Mouse (Mus musculus): Measurements from ENCODE around the gene Ctnnbip1. TPM values are rescaled to one million over a fixed set of nuclear protein-coding genes. Genes with fewer than 3 reads are reported as not detected.

Gene Ctnnbip1
- polyA plus RNA-seq, 1 experiment from 2014 or later = 84.6 TPM

- ATAC-seq (ENCODE audit: insufficient number of reproducible peaks, low FRiP score, low TSS enrichment, low read depth) (no peak), DNase-seq (ENCODE audit: low spot score) (no peak)
- H3K4me1 ChIP-seq (ENCODE audit: control insufficient read depth, insufficient read depth, low read length) = peaks cover 6% of the 10 kb centered on the region
- H3K9ac ChIP-seq (ENCODE audit: low read length) = no peak overlapping the region
- no peak overlapping the region for H3K4me2 ChIP-seq (ENCODE audit: low read depth, severe bottlenecking)
- no peak overlapping the region for H3K4me3 ChIP-seq (ENCODE audit: low read depth, low read length)
- no peaks in the 10 kb centered on the region for H3K36me3 ChIP-seq (ENCODE audit: control insufficient read depth, insufficient read depth, low read length)
- H3K9me3 ChIP-seq (ENCODE audit: control insufficient read depth, low read length) = no peaks in the 10 kb centered on the region
- no peak overlapping the region for H3K27ac ChIP-seq (replicated peaks; ENCODE audit: low read depth, low read length)
- 24% methylated on average over 8 of the region's 8 CpGs for WGBS
- no peaks in the 10 kb centered on the region for H3K27me3 ChIP-seq (ENCODE audit: control insufficient read depth, insufficient read depth, low read length)
Observed at GRCm38 (mm10) chr4:149567432-149568026, 49.5 kb downstream of the Ctnnbip1 start.

GRCm38 (mm10) chr4:149568622-149569021 lies 50.6 kb downstream of the Ctnnbip1 start:
- Histone ChIP-seq H3K4me2 (ENCODE audit: low read depth, severe bottlenecking) (no peak overlapping the region), H3K9me3 (ENCODE audit: control insufficient read depth, low read length) (no peaks in the 10 kb centered on the region), H3K9ac (ENCODE audit: low read length) (peak overlapping the region; percentile 27; the same call in 1 of the 2 replicates), H3K36me3 (ENCODE audit: control insufficient read depth, insufficient read depth, low read length) (no peaks in the 10 kb centered on the region), H3K27me3 (ENCODE audit: control insufficient read depth, insufficient read depth, low read length) (no peaks in the 10 kb centered on the region), H3K4me1 (ENCODE audit: control insufficient read depth, insufficient read depth, low read length) (peaks cover 9% of the 10 kb centered on the region), H3K4me3 (ENCODE audit: low read depth, low read length) (no peak overlapping the region), H3K27ac (replicated peaks; ENCODE audit: low read depth, low read length) (no peak overlapping the region)
- DNase-seq (ENCODE audit: low spot score) (no peak), ATAC-seq (ENCODE audit: insufficient number of reproducible peaks, low FRiP score, low TSS enrichment, low read depth) (no peak)
- 52% methylated on average over 6 of the region's 6 CpGs for WGBS

GRCm38 (mm10) chr4:149569781-149570497 lies 51.9 kb downstream of the Ctnnbip1 start:
- Histone ChIP-seq H3K9ac (ENCODE audit: low read length) (no peak overlapping the region), H3K27me3 (ENCODE audit: control insufficient read depth, insufficient read depth, low read length) (no peaks in the 10 kb centered on the region), H3K9me3 (ENCODE audit: control insufficient read depth, low read length) (no peaks in the 10 kb centered on the region), H3K4me3 (ENCODE audit: low read depth, low read length) (no peak overlapping the region), H3K36me3 (ENCODE audit: control insufficient read depth, insufficient read depth, low read length) (no peaks in the 10 kb centered on the region), H3K4me1 (ENCODE audit: control insufficient read depth, insufficient read depth, low read length) (peaks cover 9% of the 10 kb centered on the region), H3K4me2 (ENCODE audit: low read depth, severe bottlenecking) (no peak overlapping the region), H3K27ac (replicated peaks; ENCODE audit: low read depth, low read length) (no peak overlapping the region; the same call in 1 of the 2 replicates)
- DNase-seq (ENCODE audit: low spot score) = no peak
- no peak for ATAC-seq (ENCODE audit: insufficient number of reproducible peaks, low FRiP score, low TSS enrichment, low read depth)
- 91% methylated on average over 6 of the region's 6 CpGs for WGBS

- Histone ChIP-seq H3K4me3 (ENCODE audit: low read depth, low read length) (no peak overlapping the region), H3K27me3 (ENCODE audit: control insufficient read depth, insufficient read depth, low read length) (no peaks in the 10 kb centered on the region), H3K4me1 (ENCODE audit: control insufficient read depth, insufficient read depth, low read length) (peaks cover 9% of the 10 kb centered on the region), H3K27ac (replicated peaks; ENCODE audit: low read depth, low read length) (no peak overlapping the region; the same call in 1 of the 2 replicates), H3K36me3 (ENCODE audit: control insufficient read depth, insufficient read depth, low read length) (no peaks in the 10 kb centered on the region), H3K9ac (ENCODE audit: low read length) (no peak overlapping the region), H3K4me2 (ENCODE audit: low read depth, severe bottlenecking) (no peak overlapping the region), H3K9me3 (ENCODE audit: control insufficient read depth, low read length) (no peaks in the 10 kb centered on the region)
- WGBS = 87% methylated on average over 4 of the region's 4 CpGs
- ATAC-seq (ENCODE audit: insufficient number of reproducible peaks, low FRiP score, low TSS enrichment, low read depth) = no peak
- DNase-seq (ENCODE audit: low spot score) = no peak
Observed at GRCm38 (mm10) chr4:149570498-149570863, 52.4 kb downstream of the Ctnnbip1 start.

GRCm38 (mm10) chr4:149571209-149571608 lies 53.2 kb downstream of the Ctnnbip1 start:
- no peak for ATAC-seq (ENCODE audit: insufficient number of reproducible peaks, low FRiP score, low TSS enrichment, low read depth)
- 81% methylated on average over 5 of the region's 5 CpGs for WGBS
- H3K27ac ChIP-seq (replicated peaks; ENCODE audit: low read depth, low read length) = no peak overlapping the region

GRCm38 (mm10) chr4:149571651-149572149 lies 53.7 kb downstream of the Ctnnbip1 start:
- no peaks in the 10 kb centered on the region for H3K9me3 ChIP-seq (ENCODE audit: control insufficient read depth, low read length)
- peaks cover 15% of the 10 kb centered on the region for H3K4me1 ChIP-seq (ENCODE audit: control insufficient read depth, insufficient read depth, low read length)
- no peaks in the 10 kb centered on the region for H3K27me3 ChIP-seq (ENCODE audit: control insufficient read depth, insufficient read depth, low read length)
- H3K27ac ChIP-seq (replicated peaks; ENCODE audit: low read depth, low read length) = no peak overlapping the region
- H3K36me3 ChIP-seq (ENCODE audit: control insufficient read depth, insufficient read depth, low read length) = no peaks in the 10 kb centered on the region
- no peak overlapping the region for H3K9ac ChIP-seq (ENCODE audit: low read length)
- 64% methylated on average over 8 of the region's 8 CpGs for WGBS
- DNase-seq (ENCODE audit: low spot score) = no peak
- ATAC-seq (ENCODE audit: insufficient number of reproducible peaks, low FRiP score, low TSS enrichment, low read depth) = no peak
- H3K4me2 ChIP-seq (ENCODE audit: low read depth, severe bottlenecking) = no peak overlapping the region
- H3K4me3 ChIP-seq (ENCODE audit: low read depth, low read length) = no peak overlapping the region

More at GRCm38 (mm10) chr4:149571209-149571608, 53.2 kb downstream of the Ctnnbip1 start:
- H3K4me1 ChIP-seq (ENCODE audit: control insufficient read depth, insufficient read depth, low read length) = peaks cover 13% of the 10 kb centered on the region
- DNase-seq (ENCODE audit: low spot score) = no peak
- H3K9ac ChIP-seq (ENCODE audit: low read length) = no peak overlapping the region
- no peak overlapping the region for H3K4me2 ChIP-seq (ENCODE audit: low read depth, severe bottlenecking)
- H3K36me3 ChIP-seq (ENCODE audit: control insufficient read depth, insufficient read depth, low read length) = no peaks in the 10 kb centered on the region
- H3K9me3 ChIP-seq (ENCODE audit: control insufficient read depth, low read length) = no peaks in the 10 kb centered on the region
- no peak overlapping the region for H3K4me3 ChIP-seq (ENCODE audit: low read depth, low read length)
- no peaks in the 10 kb centered on the region for H3K27me3 ChIP-seq (ENCODE audit: control insufficient read depth, insufficient read depth, low read length)

GRCm38 (mm10) chr4:149572446-149572845 lies 54.4 kb downstream of the Ctnnbip1 start:
- DNase-seq (ENCODE audit: low spot score) (no peak), ATAC-seq (ENCODE audit: insufficient number of reproducible peaks, low FRiP score, low TSS enrichment, low read depth) (no peak)
- Histone ChIP-seq H3K4me3 (ENCODE audit: low read depth, low read length) (no peak overlapping the region), H3K9ac (ENCODE audit: low read length) (no peak overlapping the region), H3K27ac (replicated peaks; ENCODE audit: low read depth, low read length) (no peak overlapping the region), H3K27me3 (ENCODE audit: control insufficient read depth, insufficient read depth, low read length) (no peaks in the 10 kb centered on the region), H3K4me2 (ENCODE audit: low read depth, severe bottlenecking) (no peak overlapping the region), H3K36me3 (ENCODE audit: control insufficient read depth, insufficient read depth, low read length) (no peaks in the 10 kb centered on the region), H3K4me1 (ENCODE audit: control insufficient read depth, insufficient read depth, low read length) (peaks cover 19% of the 10 kb centered on the region), H3K9me3 (ENCODE audit: control insufficient read depth, low read length) (no peaks in the 10 kb centered on the region)
- 28% methylated on average over 7 of the region's 9 CpGs for WGBS

- Histone ChIP-seq H3K9ac (ENCODE audit: low read length) (no peak overlapping the region), H3K27me3 (ENCODE audit: control insufficient read depth, insufficient read depth, low read length) (no peaks in the 10 kb centered on the region), H3K4me3 (ENCODE audit: low read depth, low read length) (no peak overlapping the region), H3K9me3 (ENCODE audit: control insufficient read depth, low read length) (no peaks in the 10 kb centered on the region), H3K4me2 (ENCODE audit: low read depth, severe bottlenecking) (no peak overlapping the region), H3K36me3 (ENCODE audit: control insufficient read depth, insufficient read depth, low read length) (no peaks in the 10 kb centered on the region), H3K4me1 (ENCODE audit: control insufficient read depth, insufficient read depth, low read length) (peaks cover 17% of the 10 kb centered on the region), H3K27ac (replicated peaks; ENCODE audit: low read depth, low read length) (no peak overlapping the region)
- ATAC-seq (ENCODE audit: insufficient number of reproducible peaks, low FRiP score, low TSS enrichment, low read depth) (no peak), DNase-seq (ENCODE audit: low spot score) (no peak)
- WGBS = 67% methylated on average over 8 of the region's 8 CpGs
Observed at GRCm38 (mm10) chr4:149572851-149573250, 54.8 kb downstream of the Ctnnbip1 start.
